Mouse (Mus musculus): ENCODE data around the gene Ndufaf5. TPM values are rescaled to one million over a fixed set of nuclear protein-coding genes. Genes with fewer than 3 reads are reported as not detected.
"Not testable (repeated sequence)": the region's sequence is repeated elsewhere in the genome, so short reads cannot be mapped to it uniquely, and the experiment has no call there.

Ndufaf5 gene
- 10 to 100 TPM; 49.5 to 49.7 TPM for total RNA-seq (2021)
- long read RNA-seq, experiment 1, transcript Ndufaf5-201 (11 exons, 1,166 nt) = major isoform, 23 of 32 reads
- long read RNA-seq, experiment 1, partial matches to known transcripts = 1 of 32 reads
- long read RNA-seq, experiment 1, other reads (novel, unspliced or antisense) = 8 of 32 reads
- long read RNA-seq, experiment 2, transcript Ndufaf5-201 (11 exons, 1,166 nt) = major isoform, 20 of 24 reads
- long read RNA-seq, experiment 2, partial matches to known transcripts = 0 of 24 reads
- long read RNA-seq, experiment 2, other reads (novel, unspliced or antisense) = 4 of 24 reads

GRCm38 (mm10) chr2:140170127-140170802 lies at the start of gene Ndufaf5, which contains the start of gene Esf1:
Gene Ndufaf5 (plus strand): TSS chr2:140170649.
Gene Esf1 (minus strand): TSS chr2:140170564.
- intact Hi-C loops (cut with DNase I) = no loop called here
- DNase-seq (ENCODE audit: low spot score in 2 of 2) = peak; percentile 95 to 99

- intact Hi-C loops (cut with DNase I) = no loop called here
- no peak for DNase-seq (ENCODE audit: low spot score in 2 of 2)
These were observed 44.9 kb upstream of the Ndufaf5 start for GRCm38 (mm10) chr2:140125516-140125915.

GRCm38 (mm10) chr2:140151743-140152142 lies 18.7 kb upstream of the Ndufaf5 start, which contains the start of gene Gm17374:
Gene Gm17374 (plus strand): TSS chr2:140152043.
- intact Hi-C loops (cut with DNase I); DNase-seq (ENCODE audit: low spot score in 2 of 2): not testable (repeated sequence)

GRCm38 (mm10) chr2:140159186-140159730 lies 11.2 kb upstream of the Ndufaf5 start:
- intact Hi-C loops (cut with DNase I) = no loop called here

GRCm38 (mm10) chr2:140163351-140163854 lies 7.0 kb upstream of the Ndufaf5 start:
- intact Hi-C loops (cut with DNase I) = loop anchor here (10.0 kb wide), 1 partner anchor 779 kb away; no protein-coding TSS in a partner anchor
- no peak for DNase-seq (ENCODE audit: low spot score in 2 of 2)

More at GRCm38 (mm10) chr2:140159186-140159730, 11.2 kb upstream of the Ndufaf5 start:
- DNase-seq (ENCODE audit: low spot score in 2 of 2) = peak in 1 of 2 experiments; percentile 31

GRCm38 (mm10) chr2:140169057-140169456 lies 1.4 kb upstream of the Ndufaf5 start:
- DNase-seq (ENCODE audit: low spot score in 2 of 2) = no peak
- intact Hi-C loops (cut with DNase I) = loop anchor here (10.0 kb wide), 1 partner anchor 784 kb away; no protein-coding TSS in a partner anchor

GRCm38 (mm10) chr2:140170803-140171553 lies 529 bp downstream of the Ndufaf5 start:
- intact Hi-C loops (cut with DNase I) = no loop called here
- no peak for DNase-seq (ENCODE audit: low spot score in 2 of 2)

GRCm38 (mm10) chr2:140185685-140186210 lies 15.3 kb downstream of the Ndufaf5 start:
- DNase-seq (ENCODE audit: low spot score in 2 of 2); intact Hi-C loops (cut with DNase I): not testable (repeated sequence)

- peak; percentile 16 to 40 for DNase-seq (ENCODE audit: low spot score in 2 of 2)
These were observed 30.3 kb downstream of the Ndufaf5 start for GRCm38 (mm10) chr2:140200713-140201112.

GRCm38 (mm10) chr2:140202573-140202972 lies 32.1 kb downstream of the Ndufaf5 start:
- intact Hi-C loops (cut with DNase I) = loop anchor here (5.0 kb wide), 1 partner anchor 225 kb away; no protein-coding TSS in a partner anchor

More at GRCm38 (mm10) chr2:140200713-140201112, 30.3 kb downstream of the Ndufaf5 start:
- intact Hi-C loops (cut with DNase I) = loop anchor here (5.0 kb wide), 1 partner anchor 227 kb away; no protein-coding TSS in a partner anchor

GRCm38 (mm10) chr2:140203756-140204155 lies 33.3 kb downstream of the Ndufaf5 start:
- intact Hi-C loops (cut with DNase I) = loop anchor here (5.0 kb wide), 1 partner anchor 224 kb away; no protein-coding TSS in a partner anchor
- no peak for DNase-seq (ENCODE audit: low spot score in 2 of 2)

More at GRCm38 (mm10) chr2:140202573-140202972, 32.1 kb downstream of the Ndufaf5 start:
- DNase-seq (ENCODE audit: low spot score in 2 of 2) = peak; percentile 30 to 43

- intact Hi-C loops (cut with DNase I) = no loop called here
- DNase-seq (ENCODE audit: low spot score in 2 of 2) = no peak
These were observed 44.1 kb downstream of the Ndufaf5 start for GRCm38 (mm10) chr2:140214519-140215027.

- intact Hi-C loops (cut with DNase I) = no loop called here
- no peak for DNase-seq (ENCODE audit: low spot score in 2 of 2)
These were observed 45.0 kb downstream of the Ndufaf5 start for GRCm38 (mm10) chr2:140215415-140215814.

GRCm38 (mm10) chr2:140215965-140216364 lies 45.5 kb downstream of the Ndufaf5 start:
- intact Hi-C loops (cut with DNase I) = no loop called here
- no peak for DNase-seq (ENCODE audit: low spot score in 2 of 2)

GRCm38 (mm10) chr2:140220325-140220724 lies 49.9 kb downstream of the Ndufaf5 start:
- DNase-seq (ENCODE audit: low spot score in 2 of 2) = no peak
- intact Hi-C loops (cut with DNase I) = no loop called here

- peak in 1 of 2 experiments; percentile 36 for DNase-seq (ENCODE audit: low spot score in 2 of 2)
- intact Hi-C loops (cut with DNase I) = no loop called here
These were observed 59.8 kb downstream of the Ndufaf5 start for GRCm38 (mm10) chr2:140230295-140230694.

- peak in 1 of 2 experiments; percentile 16 for DNase-seq (ENCODE audit: low spot score in 2 of 2)
- intact Hi-C loops (cut with DNase I) = no loop called here
These were observed 66.8 kb downstream of the Ndufaf5 start for GRCm38 (mm10) chr2:140237245-140237644.

- DNase-seq (ENCODE audit: low spot score in 2 of 2) = no peak
- intact Hi-C loops (cut with DNase I) = no loop called here
These were observed 71.9 kb downstream of the Ndufaf5 start for GRCm38 (mm10) chr2:140242398-140242797.
